Mouse (Mus musculus): Measurements from ENCODE around the gene Mpst. TPM values are rescaled to one million over a fixed set of nuclear protein-coding genes. Genes with fewer than 3 reads are reported as not detected.

The Mpst gene
- total RNA-seq (2014; rRNA removed), result 85.9 and 92.5 TPM in 2 replicates
- polyA plus RNA-seq (2015; fragmentation: Nextera tagmentation; extraction: Ambion mirVana), result 3.3 and 3.5 TPM in 2 replicates

DNA sequence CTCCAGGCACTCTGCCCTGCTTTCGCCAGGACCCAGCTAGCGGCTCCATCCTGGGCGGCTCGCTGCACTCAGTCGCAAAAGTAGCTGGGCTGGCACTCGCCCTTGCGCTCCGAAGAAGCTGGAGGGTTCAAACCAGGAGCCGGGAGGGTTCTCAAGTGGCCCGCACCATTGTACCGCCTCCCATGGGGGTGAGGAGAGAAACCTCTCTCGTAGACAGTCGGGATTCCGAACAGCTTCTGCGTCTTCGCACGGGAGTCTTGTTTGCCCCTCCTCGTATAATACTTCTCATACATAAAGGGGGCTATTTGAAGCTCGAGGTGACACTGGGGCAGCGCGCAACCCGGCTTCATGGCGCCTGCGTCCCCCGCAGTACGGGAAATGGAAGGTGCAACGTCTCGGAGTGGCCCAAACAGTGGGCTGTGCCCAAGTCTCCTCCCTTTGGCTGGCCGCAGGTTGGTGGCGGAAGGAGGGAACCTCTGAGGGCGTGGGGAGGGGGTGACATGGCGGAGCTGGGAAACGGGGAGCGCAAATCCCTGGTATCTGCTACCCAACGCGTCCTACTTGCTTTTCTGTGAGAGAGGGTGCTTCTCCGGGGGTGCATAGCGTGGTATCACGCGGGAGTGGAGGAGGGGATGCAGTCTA lies at the start of gene Mpst:
Gene Mpst, plus strand, starts transcription at position 124 of the 642 bp plus-strand sequence.
- WGBS, result under 1% methylated on average over 40 of the region's 40 CpGs
- Histone ChIP-seq H3K9me3 (ENCODE audit: low read length) (no peaks in the 10 kb centered on the region), H3K36me3 (ENCODE audit: insufficient read depth) (peaks cover 7% of the 10 kb centered on the region; the same call in 1 of the 2 replicates), H3K27me3 (ENCODE audit: insufficient read depth, low read length) (peaks cover 6% of the 10 kb centered on the region; the same call in 1 of the 2 replicates), H3K9ac (peak within 1 kb of the TSS; percentile 72), H3K27ac (ENCODE audit: low read depth, low read length) (peak within 1 kb of the TSS; percentile 94), H3K4me2 (ENCODE audit: low read depth) (peak within 1 kb of the TSS; percentile 86), H3K4me1 (ENCODE audit: insufficient read depth) (peaks cover 14% of the 10 kb centered on the region; the same call in 1 of the 2 replicates), H3K4me3 (ENCODE audit: low read depth, low read length) (peak within 1 kb of the TSS; percentile 68)
- DNase-seq (peak; percentile 94), ATAC-seq (peak; percentile 87)
- no peak for TF ChIP-seq CTCF (IDR thresholded peaks at IDR 0.05; ENCODE audit: low read depth)

DNA sequence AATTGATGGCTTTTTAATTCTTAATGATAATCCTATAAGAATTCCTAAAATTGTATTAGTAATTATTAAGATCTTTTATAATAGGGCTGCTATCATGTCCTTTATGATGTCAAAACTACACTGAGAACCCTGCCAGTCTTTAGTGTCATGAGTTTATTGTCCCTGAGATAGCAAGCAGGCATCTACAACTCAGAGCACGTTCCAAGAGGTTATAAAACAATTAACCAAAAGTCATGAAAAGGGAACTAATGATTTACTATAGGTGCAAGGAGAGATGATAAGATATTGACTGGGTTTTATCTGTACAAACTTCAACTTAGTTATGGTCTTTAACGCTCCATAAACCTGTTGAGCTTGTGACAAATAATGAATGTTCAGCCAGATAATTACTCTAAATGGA lies 40.3 kb upstream of the Mpst start:
- ATAC-seq, result no peak

DNA sequence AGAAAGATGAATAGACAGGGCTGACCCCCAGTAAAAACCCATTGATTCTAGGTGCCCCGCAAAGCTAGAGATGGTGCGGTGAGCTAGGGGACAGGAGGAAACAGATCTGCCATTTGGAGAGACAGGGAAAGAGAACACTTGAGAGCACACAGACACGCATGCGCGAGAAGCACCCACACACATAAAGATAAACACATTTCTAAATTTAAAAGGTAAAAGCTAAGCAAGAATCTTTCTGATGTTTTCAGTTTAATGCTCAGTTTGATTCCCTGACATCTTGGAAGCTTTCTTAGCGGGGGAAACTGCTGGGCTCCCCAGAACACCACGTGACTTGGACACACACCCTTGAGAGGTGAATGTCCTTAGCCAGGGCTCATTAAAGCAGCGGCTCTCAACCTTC lies 39.3 kb upstream of the Mpst start:
- DNase-seq, result no peak

More for the DNA sequence above, 40.3 kb upstream of the Mpst start:
- WGBS, result 80% methylated on average over 2 of the region's 2 CpGs
- Histone ChIP-seq H3K27me3 (ENCODE audit: insufficient read depth, low read length) (no peaks in the 10 kb centered on the region), H3K4me2 (ENCODE audit: low read depth) (no peak overlapping the region), H3K4me1 (ENCODE audit: insufficient read depth) (no peaks in the 10 kb centered on the region), H3K27ac (ENCODE audit: low read depth, low read length) (no peak overlapping the region), H3K9me3 (ENCODE audit: low read length) (peaks cover 4% of the 10 kb centered on the region; the same call in 1 of the 2 replicates), H3K4me3 (ENCODE audit: low read depth, low read length) (no peak overlapping the region), H3K36me3 (ENCODE audit: insufficient read depth) (no peaks in the 10 kb centered on the region), H3K9ac (no peak overlapping the region)
- no peak for DNase-seq
- TF ChIP-seq CTCF (IDR thresholded peaks at IDR 0.05; ENCODE audit: low read depth), result no peak

DNA sequence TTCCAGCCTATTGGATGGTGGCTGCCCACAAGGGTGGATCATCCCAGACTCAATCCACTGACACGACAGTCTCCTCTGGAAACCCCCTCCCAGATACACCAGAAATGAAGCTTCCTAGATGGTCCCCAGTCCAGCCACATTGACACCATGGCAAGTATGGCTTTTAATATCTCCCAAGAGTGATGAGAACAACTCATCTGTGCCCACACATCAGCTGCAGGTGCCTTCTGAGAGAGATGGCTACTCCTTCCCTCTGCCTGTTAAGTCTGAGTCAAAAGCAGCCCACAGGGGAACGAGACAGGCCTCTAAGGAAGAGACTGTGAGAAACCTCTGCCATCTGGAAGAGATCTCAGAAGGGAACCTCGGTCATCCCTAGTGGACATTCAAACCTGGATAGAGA lies 38.4 kb upstream of the Mpst start:
- no peak overlapping the region for H3K27ac ChIP-seq (ENCODE audit: low read depth, low read length)
- TF ChIP-seq CTCF (IDR thresholded peaks at IDR 0.05; ENCODE audit: low read depth), result no peak
- no peaks in the 10 kb centered on the region for H3K9me3 ChIP-seq (ENCODE audit: low read length)
- no peak overlapping the region for H3K9ac ChIP-seq
- no peak for DNase-seq
- no peaks in the 10 kb centered on the region for H3K27me3 ChIP-seq (ENCODE audit: insufficient read depth, low read length)
- no peak for ATAC-seq
- no peak overlapping the region for H3K4me2 ChIP-seq (ENCODE audit: low read depth)
- 73% methylated on average over 3 of the region's 3 CpGs for WGBS
- H3K4me3 ChIP-seq (ENCODE audit: low read depth, low read length), result no peak overlapping the region
- H3K36me3 ChIP-seq (ENCODE audit: insufficient read depth), result no peaks in the 10 kb centered on the region
- H3K4me1 ChIP-seq (ENCODE audit: insufficient read depth), result no peaks in the 10 kb centered on the region

More for the DNA sequence above, 39.3 kb upstream of the Mpst start:
- H3K36me3 ChIP-seq (ENCODE audit: insufficient read depth), result no peaks in the 10 kb centered on the region
- TF ChIP-seq CTCF (IDR thresholded peaks at IDR 0.05; ENCODE audit: low read depth), result no peak
- H3K9me3 ChIP-seq (ENCODE audit: low read length), result peaks cover 4% of the 10 kb centered on the region; the same call in 1 of the 2 replicates
- no peaks in the 10 kb centered on the region for H3K27me3 ChIP-seq (ENCODE audit: insufficient read depth, low read length)
- H3K27ac ChIP-seq (ENCODE audit: low read depth, low read length), result no peak overlapping the region
- no peak for ATAC-seq
- H3K9ac ChIP-seq, result no peak overlapping the region
- H3K4me1 ChIP-seq (ENCODE audit: insufficient read depth), result no peaks in the 10 kb centered on the region
- 74% methylated on average over 8 of the region's 8 CpGs for WGBS
- no peak overlapping the region for H3K4me3 ChIP-seq (ENCODE audit: low read depth, low read length)
- H3K4me2 ChIP-seq (ENCODE audit: low read depth), result no peak overlapping the region

GRCm38 (mm10) chr15:78368926-78369346 lies 37.3 kb upstream of the Mpst start:
- H3K9me3 ChIP-seq (ENCODE audit: low read length), result no peaks in the 10 kb centered on the region
- no peaks in the 10 kb centered on the region for H3K36me3 ChIP-seq (ENCODE audit: insufficient read depth)
- DNase-seq, result peak; percentile 56
- H3K9ac ChIP-seq, result no peak overlapping the region
- H3K27ac ChIP-seq (ENCODE audit: low read depth, low read length), result no peak overlapping the region
- no peak overlapping the region for H3K4me2 ChIP-seq (ENCODE audit: low read depth)
- H3K4me3 ChIP-seq (ENCODE audit: low read depth, low read length), result no peak overlapping the region
- no peaks in the 10 kb centered on the region for H3K4me1 ChIP-seq (ENCODE audit: insufficient read depth)
- WGBS, result 11% methylated on average over 8 of the region's 8 CpGs
- H3K27me3 ChIP-seq (ENCODE audit: insufficient read depth, low read length), result no peaks in the 10 kb centered on the region
- ATAC-seq, result peak; percentile 6; the same call in 1 of the 2 replicates
- peak; percentile 70 for TF ChIP-seq CTCF (IDR thresholded peaks at IDR 0.05; ENCODE audit: low read depth)

GRCm38 (mm10) chr15:78369641-78370040 lies 36.6 kb upstream of the Mpst start:
- DNase-seq, result peak; percentile 30
- peak; percentile 86 for ATAC-seq
- no peak for TF ChIP-seq CTCF (IDR thresholded peaks at IDR 0.05; ENCODE audit: low read depth)
- H3K9ac ChIP-seq, result no peak overlapping the region
- no peaks in the 10 kb centered on the region for H3K36me3 ChIP-seq (ENCODE audit: insufficient read depth)
- H3K27me3 ChIP-seq (ENCODE audit: insufficient read depth, low read length), result no peaks in the 10 kb centered on the region
- no peaks in the 10 kb centered on the region for H3K9me3 ChIP-seq (ENCODE audit: low read length)
- no peak overlapping the region for H3K27ac ChIP-seq (ENCODE audit: low read depth, low read length)
- no peak overlapping the region for H3K4me2 ChIP-seq (ENCODE audit: low read depth)
- whole genome bisulfite sequencing, result 0% methylated on average over 1 of the region's 1 CpGs
- no peak overlapping the region for H3K4me3 ChIP-seq (ENCODE audit: low read depth, low read length)
- H3K4me1 ChIP-seq (ENCODE audit: insufficient read depth), result no peaks in the 10 kb centered on the region

GRCm38 (mm10) chr15:78372796-78373195 lies 33.4 kb upstream of the Mpst start:
- no peak for TF ChIP-seq CTCF (IDR thresholded peaks at IDR 0.05; ENCODE audit: low read depth)
- no peaks in the 10 kb centered on the region for H3K9me3 ChIP-seq (ENCODE audit: low read length)
- H3K4me1 ChIP-seq (ENCODE audit: insufficient read depth), result no peaks in the 10 kb centered on the region
- H3K27ac ChIP-seq (ENCODE audit: low read depth, low read length), result no peak overlapping the region
- 81% methylated on average over 3 of the region's 3 CpGs for WGBS
- ATAC-seq (no peak), DNase-seq (no peak)
- H3K27me3 ChIP-seq (ENCODE audit: insufficient read depth, low read length), result no peaks in the 10 kb centered on the region
- H3K36me3 ChIP-seq (ENCODE audit: insufficient read depth), result no peaks in the 10 kb centered on the region
- no peak overlapping the region for H3K4me2 ChIP-seq (ENCODE audit: low read depth)
- H3K4me3 ChIP-seq (ENCODE audit: low read depth, low read length), result no peak overlapping the region
- no peak overlapping the region for H3K9ac ChIP-seq

Measured in forebrain, postnatal 0 days (tissue).